Mouse (Mus musculus): ENCODE data around the gene Duox2. TPM values are rescaled to one million over a fixed set of nuclear protein-coding genes. Genes with fewer than 3 reads are reported as not detected.

Duox2 gene
- polyA plus RNA-seq, 1 experiment = 0.11 TPM

- no peaks in the 10 kb centered on the region for H3K4me1 ChIP-seq (ENCODE audit: control insufficient read depth, insufficient read depth, low read length)
- WGBS = 84% methylated on average over 3 of the region's 3 CpGs
- H3K27me3 ChIP-seq (ENCODE audit: control insufficient read depth, insufficient read depth, low read length) = no peaks in the 10 kb centered on the region
- no peak for DNase-seq
- H3K4me3 ChIP-seq (replicated peaks; ENCODE audit: insufficient read depth, low read depth, low read length) = no peak overlapping the region
- H3K27ac ChIP-seq (ENCODE audit: insufficient read depth, low read length) = no peak overlapping the region
- TF ChIP-seq POLR2A (IDR thresholded peaks at IDR 0.05; ENCODE audit: borderline replicate concordance, insufficient read depth, low read length) = no peak
- no peak for TF ChIP-seq CTCF (IDR thresholded peaks at IDR 0.05; ENCODE audit: borderline replicate concordance, insufficient read depth, low read depth, low read length)
These were observed 29.7 kb upstream of the Duox2 start for GRCm38 (mm10) chr2:122327986-122328385.

DNA sequence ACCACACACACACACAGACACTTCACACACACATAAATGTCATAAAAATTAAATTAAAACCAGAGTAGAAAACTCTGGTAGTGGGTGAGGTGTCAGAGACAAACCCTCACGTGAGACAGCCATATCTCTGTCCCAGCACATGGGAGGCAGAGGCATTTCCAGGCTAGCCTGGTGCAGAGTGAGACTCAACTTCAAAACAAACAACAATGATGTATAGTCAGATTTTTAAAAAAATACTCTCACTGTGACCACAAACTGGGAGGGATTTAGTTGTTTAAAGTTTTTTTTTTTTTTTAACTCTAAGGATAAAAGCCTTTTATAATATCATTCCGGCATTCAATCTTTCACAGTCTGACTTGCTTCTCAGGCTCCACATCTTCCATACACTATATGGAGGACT, 27.1 kb upstream of the Duox2 start:
- H3K4me3 ChIP-seq (replicated peaks; ENCODE audit: insufficient read depth, low read depth, low read length) = no peak overlapping the region
- TF ChIP-seq POLR2A (IDR thresholded peaks at IDR 0.05; ENCODE audit: borderline replicate concordance, insufficient read depth, low read length) (no peak), CTCF (IDR thresholded peaks at IDR 0.05; ENCODE audit: borderline replicate concordance, insufficient read depth, low read depth, low read length) (no peak)
- no peak overlapping the region for H3K27ac ChIP-seq (ENCODE audit: insufficient read depth, low read length)
- no peaks in the 10 kb centered on the region for H3K4me1 ChIP-seq (ENCODE audit: control insufficient read depth, insufficient read depth, low read length)
- no peaks in the 10 kb centered on the region for H3K27me3 ChIP-seq (ENCODE audit: control insufficient read depth, insufficient read depth, low read length)
- 74% methylated on average over 2 of the region's 2 CpGs for WGBS
- no peak for DNase-seq

- 65% methylated on average over 3 of the region's 3 CpGs for WGBS
- H3K4me3 ChIP-seq (replicated peaks; ENCODE audit: insufficient read depth, low read depth, low read length) = no peak overlapping the region
- no peaks in the 10 kb centered on the region for H3K27me3 ChIP-seq (ENCODE audit: control insufficient read depth, insufficient read depth, low read length)
- H3K27ac ChIP-seq (ENCODE audit: insufficient read depth, low read length) = no peak overlapping the region
- no peak for TF ChIP-seq CTCF (IDR thresholded peaks at IDR 0.05; ENCODE audit: borderline replicate concordance, insufficient read depth, low read depth, low read length)
- no peak for TF ChIP-seq POLR2A (IDR thresholded peaks at IDR 0.05; ENCODE audit: borderline replicate concordance, insufficient read depth, low read length)
- H3K4me1 ChIP-seq (ENCODE audit: control insufficient read depth, insufficient read depth, low read length) = no peaks in the 10 kb centered on the region
- no peak for DNase-seq
These were observed 26.3 kb upstream of the Duox2 start for GRCm38 (mm10) chr2:122324586-122324985.

GRCm38 (mm10) chr2:122323960-122324359, 25.7 kb upstream of the Duox2 start:
- H3K4me1 ChIP-seq (ENCODE audit: control insufficient read depth, insufficient read depth, low read length) = no peaks in the 10 kb centered on the region
- no peaks in the 10 kb centered on the region for H3K27me3 ChIP-seq (ENCODE audit: control insufficient read depth, insufficient read depth, low read length)
- H3K4me3 ChIP-seq (replicated peaks; ENCODE audit: insufficient read depth, low read depth, low read length) = no peak overlapping the region
- 66% methylated on average over 3 of the region's 3 CpGs for WGBS
- DNase-seq = no peak
- TF ChIP-seq POLR2A (IDR thresholded peaks at IDR 0.05; ENCODE audit: borderline replicate concordance, insufficient read depth, low read length) = no peak
- no peak for TF ChIP-seq CTCF (IDR thresholded peaks at IDR 0.05; ENCODE audit: borderline replicate concordance, insufficient read depth, low read depth, low read length)
- H3K27ac ChIP-seq (ENCODE audit: insufficient read depth, low read length) = no peak overlapping the region

GRCm38 (mm10) chr2:122317384-122317783, 19.1 kb upstream of the Duox2 start:
- no peak overlapping the region for H3K4me3 ChIP-seq (replicated peaks; ENCODE audit: insufficient read depth, low read depth, low read length)
- 72% methylated on average over 4 of the region's 4 CpGs for WGBS
- no peaks in the 10 kb centered on the region for H3K4me1 ChIP-seq (ENCODE audit: control insufficient read depth, insufficient read depth, low read length)
- H3K27ac ChIP-seq (ENCODE audit: insufficient read depth, low read length) = no peak overlapping the region
- TF ChIP-seq POLR2A (IDR thresholded peaks at IDR 0.05; ENCODE audit: borderline replicate concordance, insufficient read depth, low read length) = no peak
- no peak for TF ChIP-seq CTCF (IDR thresholded peaks at IDR 0.05; ENCODE audit: borderline replicate concordance, insufficient read depth, low read depth, low read length)
- DNase-seq = no peak
- H3K27me3 ChIP-seq (ENCODE audit: control insufficient read depth, insufficient read depth, low read length) = no peaks in the 10 kb centered on the region

DNA sequence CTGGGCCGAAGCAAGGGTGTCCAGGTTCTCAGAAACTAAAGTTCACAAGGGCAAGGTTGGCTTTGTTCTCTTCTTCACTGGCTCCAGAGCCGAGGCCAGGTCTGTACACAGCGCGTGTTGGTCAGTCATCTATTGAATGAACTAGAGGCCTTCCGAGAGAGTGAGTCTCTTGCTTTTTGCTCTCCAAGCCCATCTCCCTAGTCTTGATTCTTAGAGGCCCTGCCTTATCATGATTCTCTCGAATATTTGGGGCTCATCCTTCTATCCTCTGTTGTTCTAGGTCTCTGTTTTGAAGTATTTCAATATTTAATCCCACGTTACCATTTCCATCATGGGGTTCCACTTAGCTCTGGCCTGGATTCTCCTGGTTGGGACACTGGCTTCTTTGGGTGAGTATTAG, 17.1 kb upstream of the Duox2 start, which contains the start of gene Duox1:
Gene Duox1 (plus strand): TSS at position 301 of the 400 bp plus-strand sequence.
- no peak for DNase-seq
- Histone ChIP-seq H3K27ac (ENCODE audit: insufficient read depth, low read length) (no peak within 1 kb of the TSS), H3K4me3 (replicated peaks; ENCODE audit: insufficient read depth, low read depth, low read length) (no peak within 1 kb of the TSS), H3K27me3 (ENCODE audit: control insufficient read depth, insufficient read depth, low read length) (no peaks in the 10 kb centered on the region), H3K4me1 (ENCODE audit: control insufficient read depth, insufficient read depth, low read length) (no peaks in the 10 kb centered on the region)
- 88% methylated on average over 7 of the region's 7 CpGs for WGBS
- TF ChIP-seq CTCF (IDR thresholded peaks at IDR 0.05; ENCODE audit: borderline replicate concordance, insufficient read depth, low read depth, low read length) = no peak
- no peak for TF ChIP-seq POLR2A (IDR thresholded peaks at IDR 0.05; ENCODE audit: borderline replicate concordance, insufficient read depth, low read length)

DNA sequence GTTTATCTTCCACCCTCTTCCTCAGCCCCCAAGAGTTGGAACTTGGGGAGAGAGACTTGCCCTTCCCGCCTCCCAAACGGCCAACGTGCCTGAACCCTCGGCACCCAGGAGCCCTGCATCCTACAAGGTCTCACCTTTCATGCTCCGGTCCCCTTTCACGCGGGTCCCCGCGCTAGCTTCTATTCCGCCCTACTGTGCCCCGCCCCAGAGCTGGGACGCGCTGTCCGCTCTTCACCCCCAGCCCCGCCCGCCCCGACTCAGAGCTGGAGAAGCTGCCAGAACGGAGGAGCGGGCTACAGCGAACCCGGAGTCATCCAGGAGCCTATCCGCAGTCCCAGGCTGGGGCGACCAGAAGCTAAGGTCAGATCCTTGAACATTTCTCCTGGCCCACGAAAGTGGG, 15.3 kb upstream of the Duox2 start, which contains the start of gene Duoxa1:
Gene Duoxa1 (minus strand): TSS at position 195 of the 400 bp plus-strand sequence.
- no peak within 1 kb of the TSS for H3K27ac ChIP-seq (ENCODE audit: insufficient read depth, low read length)
- 5% methylated on average over 24 of the region's 24 CpGs for WGBS
- no peak for DNase-seq
- TF ChIP-seq POLR2A (IDR thresholded peaks at IDR 0.05; ENCODE audit: borderline replicate concordance, insufficient read depth, low read length) (no peak), CTCF (IDR thresholded peaks at IDR 0.05; ENCODE audit: borderline replicate concordance, insufficient read depth, low read depth, low read length) (no peak)
- H3K4me3 ChIP-seq (replicated peaks; ENCODE audit: insufficient read depth, low read depth, low read length) = peak within 1 kb of the TSS; percentile 26
- no peaks in the 10 kb centered on the region for H3K27me3 ChIP-seq (ENCODE audit: control insufficient read depth, insufficient read depth, low read length)
- no peaks in the 10 kb centered on the region for H3K4me1 ChIP-seq (ENCODE audit: control insufficient read depth, insufficient read depth, low read length)

GRCm38 (mm10) chr2:122312722-122313417, 14.6 kb upstream of the Duox2 start:
- H3K4me3 ChIP-seq (replicated peaks; ENCODE audit: insufficient read depth, low read depth, low read length) = peak overlapping the region; percentile 26
- 4% methylated on average over 27 of the region's 27 CpGs for WGBS
- no peaks in the 10 kb centered on the region for H3K4me1 ChIP-seq (ENCODE audit: control insufficient read depth, insufficient read depth, low read length)
- H3K27me3 ChIP-seq (ENCODE audit: control insufficient read depth, insufficient read depth, low read length) = no peaks in the 10 kb centered on the region
- DNase-seq = peak; percentile 41 to 67
- H3K27ac ChIP-seq (ENCODE audit: insufficient read depth, low read length) = no peak overlapping the region
- TF ChIP-seq CTCF (IDR thresholded peaks at IDR 0.05; ENCODE audit: borderline replicate concordance, insufficient read depth, low read depth, low read length) (peak; percentile 72), POLR2A (IDR thresholded peaks at IDR 0.05; ENCODE audit: borderline replicate concordance, insufficient read depth, low read length) (no peak)
